Mouse (Mus musculus): ENCODE data around the gene Slc5a1. TPM values are rescaled to one million over a fixed set of nuclear protein-coding genes. Genes with fewer than 3 reads are reported as not detected.

Gene Slc5a1
- total RNA-seq, 2 experiments from 2014 or later = 0.20 to 0.21 TPM

DNA sequence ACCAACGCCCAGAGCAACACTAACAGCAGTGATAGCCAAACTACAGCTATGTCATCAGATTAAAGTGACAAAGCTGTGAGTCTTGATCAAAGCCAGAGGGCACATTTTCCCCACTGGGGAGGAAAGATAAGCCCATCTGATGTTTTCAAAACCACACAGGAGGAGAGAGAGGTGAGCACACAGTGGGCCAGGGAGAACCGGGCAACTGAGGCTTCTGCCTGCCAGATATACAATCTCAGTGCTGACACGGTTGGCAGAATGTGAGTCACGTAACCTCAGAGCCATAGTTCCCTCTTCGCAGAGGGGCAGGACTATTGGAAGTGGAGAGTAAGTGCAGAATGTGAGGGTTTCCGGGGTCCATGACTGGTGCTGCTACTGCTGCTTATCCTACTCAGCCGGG lies 89.5 kb downstream of the Slc5a1 start:
- DNase-seq = no peak

GRCm38 (mm10) chr5:33195246-33195852 lies 91.3 kb downstream of the Slc5a1 start:
- no peak for DNase-seq

GRCm38 (mm10) chr5:33200071-33200470 lies 96.1 kb downstream of the Slc5a1 start:
- DNase-seq = no peak

DNA sequence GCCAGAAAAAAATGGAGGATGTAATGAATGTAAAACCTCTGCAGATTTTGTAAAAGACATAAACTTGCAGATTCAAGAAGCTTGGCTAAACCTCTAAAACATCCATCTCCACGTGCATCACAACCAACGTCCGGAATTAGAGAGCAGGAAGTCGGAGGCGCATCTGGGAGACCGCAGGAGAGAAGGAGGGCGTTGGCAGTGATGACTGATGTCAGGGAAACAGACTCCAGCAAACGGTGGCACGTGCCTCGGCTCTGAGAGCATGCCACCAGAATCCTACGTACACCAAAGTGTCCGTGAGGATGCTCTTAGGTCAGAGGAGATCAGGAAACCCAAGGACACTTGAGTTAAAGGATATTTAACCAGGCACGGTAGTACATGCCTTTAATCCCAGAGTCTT lies 97.7 kb downstream of the Slc5a1 start:
- DNase-seq = no peak

GRCm38 (mm10) chr5:33202516-33203170 lies 98.6 kb downstream of the Slc5a1 start:
- no peak for DNase-seq

DNA sequence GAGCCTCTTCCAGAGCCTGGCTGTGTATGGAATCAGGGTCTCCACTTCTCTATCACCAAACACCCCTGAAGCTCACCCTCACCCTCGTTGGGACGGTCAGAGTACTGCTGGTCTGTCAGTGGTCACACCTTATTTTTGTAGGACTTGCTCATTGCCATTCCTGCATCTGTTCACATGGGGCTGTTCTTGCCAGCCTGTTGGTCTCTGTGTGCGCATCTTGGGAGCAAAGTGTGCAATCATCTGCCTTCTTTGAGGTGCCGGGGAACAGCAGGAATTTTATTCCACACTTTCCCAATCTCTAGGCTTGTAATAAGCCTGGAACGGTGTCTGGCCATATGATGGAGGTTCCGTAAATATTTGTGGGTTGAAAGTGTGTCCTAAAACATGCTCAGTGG lies 99.1 kb downstream of the Slc5a1 start:
- no peak for DNase-seq

GRCm38 (mm10) chr5:33203691-33204242 lies 99.7 kb downstream of the Slc5a1 start:
- peak; percentile 80 to 93 for DNase-seq

DNA sequence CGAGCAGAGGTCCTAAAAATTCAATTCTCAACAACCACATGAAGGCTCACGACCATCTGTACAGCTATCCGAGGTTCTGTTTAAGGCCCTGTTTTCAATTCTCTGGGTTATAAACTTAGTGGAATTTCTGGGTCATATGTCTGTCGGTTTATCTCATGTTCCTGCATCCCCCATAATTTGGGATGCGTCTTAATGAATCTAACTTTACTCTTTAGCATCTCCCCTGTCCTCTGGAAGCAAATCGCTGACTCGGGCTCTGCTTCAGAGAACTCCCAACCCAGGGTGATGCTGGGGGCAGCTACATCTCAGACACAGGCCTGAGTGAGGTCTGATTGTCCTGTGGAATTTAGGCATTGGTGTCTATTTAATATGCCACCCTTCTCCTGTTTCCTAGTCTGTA lies 100.3 kb downstream of the Slc5a1 start:
- DNase-seq = no peak

DNA sequence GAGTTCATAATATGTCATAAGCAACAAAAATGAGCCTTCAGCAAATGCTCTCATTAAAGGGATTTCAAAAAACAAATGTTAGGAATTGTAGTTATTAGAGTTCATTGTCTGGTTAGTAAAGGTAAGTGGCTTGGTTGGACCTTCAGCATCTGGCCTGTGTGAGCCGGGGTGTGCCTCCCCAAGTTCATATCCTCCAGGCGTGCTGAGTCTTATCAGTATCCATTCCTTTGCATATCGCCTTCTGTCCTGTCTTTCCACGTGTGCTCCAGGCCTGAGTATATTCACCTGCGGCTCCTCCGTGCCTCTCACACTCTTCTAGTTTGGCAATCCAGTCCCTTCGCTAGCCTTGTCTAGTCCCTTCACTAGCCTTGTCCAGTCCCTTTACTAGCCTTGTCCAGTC lies 102.3 kb downstream of the Slc5a1 start:
- no peak for DNase-seq

DNA sequence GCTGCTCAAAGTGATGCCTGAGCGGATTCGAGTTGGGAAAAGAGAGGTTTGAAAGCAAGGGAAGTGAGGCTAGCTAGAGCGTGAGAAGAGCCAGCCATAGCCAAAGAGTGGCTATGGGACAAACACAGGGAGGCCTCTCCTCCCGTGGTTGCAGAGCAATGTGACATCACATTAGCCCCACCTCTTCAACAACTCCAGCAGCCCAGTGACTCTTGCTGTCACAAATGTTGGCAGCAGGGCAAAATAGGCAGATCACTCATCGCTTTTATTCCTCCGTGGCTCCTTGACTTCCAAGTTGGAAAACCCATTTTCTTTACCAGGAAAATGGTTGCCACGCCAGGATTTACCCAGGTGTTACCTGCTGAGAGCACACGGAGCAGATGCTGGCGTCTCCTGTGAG lies 103.1 kb downstream of the Slc5a1 start:
- DNase-seq = no peak

GRCm38 (mm10) chr5:33208533-33209245 lies 104.7 kb downstream of the Slc5a1 start:
- no peak for DNase-seq

GRCm38 (mm10) chr5:33210515-33210914 lies 106.5 kb downstream of the Slc5a1 start:
- no peak for DNase-seq

DNA sequence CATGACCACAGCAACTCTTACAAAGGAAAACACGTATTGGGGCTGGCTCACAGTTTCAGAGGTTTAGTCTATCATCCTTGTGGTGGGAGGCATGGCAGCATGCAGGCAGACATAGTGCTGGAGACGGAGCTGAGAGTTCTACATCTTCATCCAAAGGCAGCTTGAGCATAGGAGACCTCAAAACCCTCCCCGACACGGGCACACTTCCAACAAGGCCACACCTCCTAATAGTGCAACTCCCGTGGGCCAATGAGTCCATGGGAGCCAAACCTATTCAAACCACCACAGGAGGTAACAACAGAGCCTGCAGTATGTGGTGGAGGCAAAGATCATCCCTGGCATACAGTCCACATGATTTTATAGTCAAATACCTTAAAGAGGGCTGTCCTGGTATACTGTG lies 107.2 kb downstream of the Slc5a1 start:
- no peak for DNase-seq

Other genes starting within 250 kb of the Slc5a1 start
- 1 to 10 TPM; 4.7 to 6.1 TPM for gene Prr14l, start 250.0 kb upstream of the Slc5a1 start, total RNA-seq (2021)
- gene Depdc5, start 240.5 kb upstream of the Slc5a1 start, total RNA-seq (2021) = 10 to 100 TPM; 21.1 to 24.0 TPM
- gene Ywhah, start 85.4 kb upstream of the Slc5a1 start, total RNA-seq (2021) = 10 to 100 TPM; 90.3 TPM
- gene Spon2, start 114.2 kb downstream of the Slc5a1 start, total RNA-seq (2021) = 1 to 10 TPM; 4.3 to 5.6 TPM
- gene Ctbp1, start 170.8 kb downstream of the Slc5a1 start, total RNA-seq (2021) = 100 to 1,000 TPM; 216 to 232 TPM
- gene Maea, start 231.3 kb downstream of the Slc5a1 start, total RNA-seq (2021) = 10 to 100 TPM; 86.4 to 97.0 TPM